Mouse (Mus musculus): ENCODE measurements around the gene Myh9.

Myh9 gene

DNA sequence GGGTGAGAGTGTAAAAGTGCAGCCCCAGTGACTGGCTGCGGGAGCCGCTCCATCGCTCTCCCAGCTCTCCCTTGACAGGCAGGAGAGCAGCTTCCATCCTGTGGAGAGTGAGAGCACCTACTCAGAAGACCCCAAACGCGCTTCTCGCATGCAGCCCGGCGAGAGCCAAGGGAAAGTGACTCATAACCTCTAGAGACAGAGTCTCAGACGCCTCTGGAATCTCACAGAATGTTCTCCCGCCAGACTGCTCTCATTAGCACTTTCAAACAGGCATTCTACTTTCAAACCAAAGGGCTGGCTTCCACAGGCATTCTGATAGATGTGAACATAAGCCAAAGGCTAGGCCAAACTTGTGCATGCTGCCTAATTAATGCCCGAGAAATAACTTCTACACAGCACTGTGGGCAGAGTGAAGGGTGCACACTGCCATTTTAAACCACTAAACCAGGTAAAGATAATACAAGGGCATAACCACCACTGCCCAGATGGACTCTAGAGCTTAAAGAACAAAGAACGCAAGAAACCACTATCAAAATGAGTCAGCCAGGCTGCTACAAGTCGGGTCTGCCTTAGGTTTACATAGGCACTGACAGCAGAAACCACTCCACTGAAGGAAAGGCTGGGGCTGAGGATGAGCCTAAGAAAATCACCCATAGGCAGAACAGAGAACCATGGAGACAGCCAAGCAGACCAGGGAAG is 35.3 kb downstream of the Myh9 start:
- no peak for DNase-seq (ENCODE audit: low spot score)

DNA sequence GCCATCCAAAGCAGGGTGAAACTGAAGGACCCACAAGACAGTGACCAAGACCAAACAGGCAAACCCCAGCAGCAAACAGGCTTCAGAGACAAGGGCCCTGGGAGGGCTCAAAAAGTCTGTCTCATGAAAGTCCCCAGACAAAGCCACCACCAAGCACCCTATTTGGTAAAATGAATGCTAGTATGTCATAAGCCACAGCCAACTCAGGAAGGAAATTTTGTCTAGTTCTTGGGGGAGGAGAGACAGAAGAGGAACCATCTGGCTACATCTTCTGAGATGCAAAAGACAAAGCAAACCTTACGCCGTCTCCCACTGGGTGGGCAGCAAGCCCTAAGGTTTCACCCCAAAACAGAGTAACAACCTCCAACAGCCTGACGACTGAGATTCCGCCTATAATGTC is 36.3 kb downstream of the Myh9 start:
- no peak for DNase-seq (ENCODE audit: low spot score)

DNA sequence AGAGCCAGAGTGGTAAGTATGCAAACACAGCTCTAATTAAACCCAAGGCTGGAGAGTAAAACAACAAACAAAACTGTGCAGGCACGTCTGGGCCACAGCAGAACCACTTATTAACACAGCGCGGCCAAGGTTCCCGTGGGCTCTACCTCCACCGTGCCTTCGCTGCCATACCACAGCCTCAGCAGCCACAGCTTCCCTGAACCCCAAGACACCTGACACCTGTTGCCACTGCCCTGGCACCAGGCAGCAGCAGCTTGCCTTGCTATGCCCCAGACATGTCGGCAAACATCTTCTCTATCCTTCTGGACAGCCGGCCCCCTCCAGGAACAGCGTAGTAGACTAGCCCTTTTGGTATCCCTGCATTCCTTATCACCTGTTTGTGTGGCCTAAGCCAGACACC is 37.0 kb downstream of the Myh9 start:
- DNase-seq (ENCODE audit: low spot score), result no peak

DNA sequence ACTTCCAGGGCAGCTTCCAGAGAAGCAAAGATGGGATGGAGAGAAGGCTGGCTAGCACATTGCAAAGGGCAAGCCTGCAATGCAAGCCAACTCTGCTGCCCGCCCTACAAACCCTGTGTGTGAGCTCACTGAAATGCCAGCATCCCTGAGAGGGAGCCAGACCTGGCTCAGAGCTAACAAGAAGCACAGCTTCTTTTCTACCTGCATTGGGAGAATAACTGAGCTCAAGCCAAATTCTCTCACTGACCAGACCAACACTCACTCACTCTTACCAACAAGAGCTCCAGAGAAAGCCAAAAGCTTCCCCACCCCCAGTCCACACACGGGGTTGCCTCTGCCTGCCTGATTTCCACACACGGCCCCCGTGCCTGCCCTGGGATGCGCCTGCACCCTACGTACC is 37.5 kb downstream of the Myh9 start:
- DNase-seq (ENCODE audit: low spot score), result no peak

DNA sequence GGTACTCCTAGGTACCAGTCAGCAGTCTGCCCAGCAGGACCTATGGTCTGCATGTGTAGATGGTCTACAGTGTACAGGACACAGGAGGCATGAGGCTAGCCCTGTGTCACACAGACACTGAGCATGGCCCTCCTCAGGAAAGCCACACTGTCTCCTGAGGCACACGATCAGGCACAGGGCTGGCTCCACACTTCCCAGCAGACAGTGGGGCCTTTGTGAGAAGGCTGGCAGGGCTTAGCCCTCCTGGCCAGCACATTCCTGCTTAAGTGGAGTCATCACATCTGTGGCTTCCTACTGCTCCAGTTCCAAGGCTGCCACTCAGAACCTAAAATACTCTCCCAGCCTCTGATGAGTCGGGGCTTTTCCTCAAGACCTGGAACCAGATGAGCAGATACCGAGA is 38.2 kb downstream of the Myh9 start:
- DNase-seq (ENCODE audit: low spot score), result no peak

DNA sequence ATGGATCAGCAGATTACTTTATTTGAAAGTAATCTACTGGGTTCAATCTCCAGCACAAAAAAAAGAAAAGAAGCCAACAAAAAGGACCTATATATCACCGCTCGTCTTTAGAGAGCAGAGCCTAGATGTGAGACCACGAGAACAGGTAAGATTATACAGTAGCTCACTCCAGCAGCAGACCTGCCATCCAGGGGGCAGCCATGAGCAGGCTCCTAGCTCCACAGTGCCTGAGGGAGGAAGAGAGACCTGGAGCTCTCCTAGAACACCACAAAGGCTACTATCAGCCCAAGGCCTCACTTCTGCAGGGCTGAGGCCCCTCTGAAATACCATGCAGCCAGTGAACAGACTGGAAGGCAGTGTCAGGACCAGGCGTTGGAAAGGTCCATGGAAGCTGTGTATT is 39.0 kb downstream of the Myh9 start:
- no peak for DNase-seq (ENCODE audit: low spot score)

DNA sequence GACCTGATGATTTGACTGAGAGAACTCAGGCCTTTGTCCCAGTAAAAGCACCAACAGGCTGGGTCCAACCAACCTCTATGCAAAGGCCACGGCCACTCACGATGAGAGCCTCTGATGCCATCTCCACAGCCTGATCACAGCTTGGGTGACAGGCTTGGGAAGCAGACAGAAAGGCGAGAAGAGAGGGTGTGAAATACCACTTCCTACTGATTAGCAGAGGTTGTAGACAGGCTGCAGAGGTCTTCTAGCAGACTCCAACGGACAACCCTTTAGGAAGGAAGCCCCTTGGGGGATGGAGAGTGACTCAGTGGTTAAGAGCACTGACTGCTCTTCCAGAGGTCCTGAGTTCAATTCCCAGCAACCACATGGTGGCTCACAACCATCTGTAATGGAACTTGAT is 40.8 kb downstream of the Myh9 start:
- no peak for DNase-seq (ENCODE audit: low spot score)

DNA sequence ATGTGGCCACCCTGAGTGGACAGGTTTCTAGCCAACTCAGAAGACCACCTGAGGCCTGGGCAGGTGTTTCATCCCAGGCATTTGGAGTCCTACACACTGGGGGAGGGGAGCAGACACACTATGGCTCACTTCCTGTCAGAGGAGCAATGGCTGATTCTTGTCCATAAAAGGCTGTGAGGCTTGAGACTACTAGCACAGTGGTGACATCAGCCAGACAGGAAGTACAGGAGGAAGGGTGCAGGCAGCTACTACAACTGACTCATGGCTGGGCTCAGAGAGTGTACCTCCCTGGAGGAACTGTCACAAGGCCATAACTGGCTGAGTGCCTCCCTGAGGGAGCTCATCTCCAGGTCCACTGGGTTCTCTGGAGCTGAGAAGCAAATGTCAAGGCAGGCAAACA is 41.5 kb downstream of the Myh9 start:
- peak; percentile 73 for DNase-seq (ENCODE audit: low spot score)

DNA sequence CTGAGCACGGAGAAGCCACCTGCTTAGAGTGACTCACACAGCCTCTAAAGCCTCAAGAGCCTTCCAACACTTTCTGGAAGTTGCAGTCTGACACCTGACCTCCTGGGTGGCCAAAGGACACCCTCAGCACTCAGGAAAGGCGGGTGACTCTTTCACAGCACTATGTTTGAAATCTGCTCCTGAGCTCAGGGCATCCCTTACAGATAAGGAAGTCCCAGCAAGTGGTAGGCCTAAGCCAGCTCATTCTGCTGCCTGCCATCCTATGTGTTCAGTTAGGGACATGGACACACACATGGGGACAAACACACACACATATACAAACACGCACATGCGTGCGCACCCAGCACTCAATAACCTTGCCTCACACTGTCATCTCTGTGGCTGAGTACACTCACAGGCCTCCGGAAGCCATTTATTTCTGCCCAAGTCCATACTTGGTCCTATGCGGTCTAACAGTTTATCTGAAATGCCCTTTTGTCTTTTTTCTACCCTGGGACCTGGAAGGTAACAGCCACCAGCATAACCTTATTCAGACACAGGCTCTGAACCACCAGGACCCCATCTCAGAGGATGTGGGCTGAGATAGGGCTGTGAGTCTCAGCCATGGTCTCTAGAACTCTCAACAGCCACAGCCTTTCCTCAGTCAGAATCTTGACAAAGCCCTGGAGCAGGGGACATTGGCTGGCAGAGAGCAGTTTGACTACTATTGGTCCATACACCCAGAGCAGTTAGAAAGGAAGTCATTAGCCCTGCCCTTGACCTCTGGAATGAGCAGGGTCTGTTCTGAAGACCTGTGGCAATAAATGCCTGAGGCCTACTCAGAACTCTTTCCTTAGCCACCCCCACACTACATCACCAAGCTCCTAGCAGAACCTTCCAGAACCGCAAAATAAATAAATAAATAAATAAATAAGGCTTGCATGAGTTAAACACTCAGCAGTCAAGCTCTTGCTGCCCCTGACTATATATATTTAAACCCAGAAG is 42.2 kb downstream of the Myh9 start:
- DNase-seq (ENCODE audit: low spot score), result no peak

DNA sequence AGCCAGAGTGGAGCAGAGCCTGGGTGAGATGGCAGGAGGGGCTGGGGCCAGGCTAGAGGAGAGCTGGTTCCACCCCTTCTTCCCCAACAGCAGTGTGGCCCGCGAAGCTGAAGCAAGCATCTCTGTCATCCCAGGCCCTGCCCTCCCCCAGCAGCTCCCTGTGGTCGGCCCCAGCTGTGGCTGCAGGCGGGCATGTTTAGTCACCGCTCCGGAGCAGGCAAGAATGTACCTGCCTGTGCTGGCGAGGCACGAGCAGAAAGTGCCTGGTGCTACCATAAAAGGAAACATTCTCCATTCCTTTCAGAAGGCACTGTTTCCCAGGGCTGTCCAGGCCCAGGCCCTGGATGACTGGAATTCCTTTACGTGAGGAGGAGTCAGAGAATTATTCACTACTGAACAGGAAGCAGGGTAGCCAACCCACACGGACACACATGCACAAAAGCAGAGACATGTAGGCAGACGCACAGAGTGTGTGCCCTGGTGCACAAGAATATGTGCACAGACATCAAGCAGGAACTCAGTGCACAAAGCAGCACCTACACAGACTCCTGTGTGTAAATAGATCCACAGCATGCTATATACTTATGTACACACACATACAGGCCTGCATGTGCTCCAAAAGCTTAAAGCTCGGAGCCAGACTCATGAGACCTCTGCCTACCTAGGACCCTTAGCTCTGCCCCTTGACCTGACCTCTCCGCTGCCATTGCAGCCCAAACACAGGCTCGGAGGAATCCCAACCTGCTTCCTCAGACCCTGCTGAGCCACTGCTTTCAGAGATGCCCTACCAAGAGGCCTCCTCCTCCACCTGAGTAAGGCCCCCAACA is 43.1 kb downstream of the Myh9 start:
- peak; percentile 34 for DNase-seq (ENCODE audit: low spot score)

DNA sequence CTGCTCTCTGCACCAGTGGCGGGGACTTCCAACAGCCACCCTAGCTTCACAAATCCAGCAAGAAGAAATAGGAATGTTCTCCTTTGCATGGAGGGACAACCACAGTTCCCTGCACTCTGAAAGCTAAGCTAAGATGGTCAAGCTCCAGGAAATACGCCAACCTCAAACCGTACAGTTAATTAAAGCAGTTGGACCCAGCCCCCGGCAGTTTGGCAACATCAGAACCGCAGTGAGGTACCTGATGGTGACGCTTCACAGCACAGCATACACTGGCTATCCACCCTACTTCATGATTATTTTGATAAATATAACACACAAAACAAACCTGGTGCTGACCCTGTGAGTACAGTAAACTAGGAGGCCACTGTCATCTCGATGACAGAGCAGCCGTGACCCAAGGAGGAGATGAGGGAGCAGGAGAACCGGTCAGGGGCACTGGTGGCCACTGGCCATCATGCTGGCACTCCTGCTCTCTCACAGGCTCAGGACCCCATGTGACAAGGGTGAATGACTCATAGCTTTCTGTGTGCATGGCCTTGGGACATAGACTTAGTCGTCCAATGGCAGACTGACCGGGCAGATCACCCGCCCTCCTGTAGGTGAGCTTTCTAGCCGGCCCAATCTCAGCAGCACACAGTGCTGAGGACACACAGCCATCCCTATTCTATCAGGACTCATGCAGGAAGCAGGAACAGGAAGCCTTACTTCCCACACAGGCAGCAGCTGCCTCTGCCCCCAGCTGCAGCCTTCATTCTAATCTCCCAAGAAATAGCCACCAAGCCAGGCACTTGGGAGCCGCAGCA is 44.2 kb downstream of the Myh9 start:
- no peak for DNase-seq (ENCODE audit: low spot score)

DNA sequence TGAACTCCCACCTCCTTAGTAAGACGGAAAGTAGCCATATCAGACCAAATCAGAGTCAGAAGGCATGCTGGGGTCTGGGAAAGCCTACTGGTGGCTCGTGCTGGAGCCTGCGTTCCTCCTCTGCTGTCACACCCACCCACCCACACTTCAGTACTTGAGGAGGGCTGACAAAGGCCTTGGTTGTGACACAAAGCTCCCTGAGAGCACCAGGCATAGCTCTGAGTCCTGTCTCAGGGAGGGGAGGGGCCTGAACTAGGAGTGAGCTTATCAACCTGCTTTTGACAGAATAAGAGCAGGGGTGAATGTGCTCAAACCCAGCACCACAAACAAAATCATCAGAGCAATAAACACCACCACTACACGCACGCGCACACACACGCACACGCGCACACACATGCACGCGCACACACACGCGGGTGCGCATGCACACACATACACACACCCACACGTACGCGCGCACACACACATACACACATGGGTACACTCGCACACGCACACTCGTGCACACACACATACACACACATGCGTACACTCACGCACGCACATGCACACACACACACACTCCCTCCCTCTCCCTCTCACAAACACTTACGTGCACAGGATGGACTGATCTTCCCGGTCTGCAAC is 45.5 kb downstream of the Myh9 start:
- no peak for DNase-seq (ENCODE audit: low spot score)

DNA sequence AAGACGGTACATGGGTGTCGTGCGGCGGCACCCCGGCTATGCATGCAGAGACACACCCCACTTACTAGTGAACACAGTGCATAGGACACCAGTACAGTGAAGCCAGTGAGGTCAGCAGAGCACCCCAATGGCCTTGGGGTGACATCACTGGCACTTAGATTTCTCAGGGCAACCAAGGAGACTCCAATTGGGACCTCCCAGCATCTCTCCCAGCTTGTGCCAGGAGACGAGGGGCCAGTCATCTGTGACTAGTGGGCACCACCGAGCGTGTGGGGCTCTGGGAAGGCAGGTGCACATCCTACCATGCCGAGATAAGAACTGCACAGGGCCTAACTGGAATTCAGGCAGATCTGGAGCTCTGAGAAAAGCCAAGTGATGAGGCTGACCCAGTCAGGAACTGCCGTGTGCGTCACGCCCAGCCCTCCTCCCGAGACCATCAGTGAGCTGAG is 47.0 kb downstream of the Myh9 start:
- DNase-seq (ENCODE audit: low spot score), result no peak

DNA sequence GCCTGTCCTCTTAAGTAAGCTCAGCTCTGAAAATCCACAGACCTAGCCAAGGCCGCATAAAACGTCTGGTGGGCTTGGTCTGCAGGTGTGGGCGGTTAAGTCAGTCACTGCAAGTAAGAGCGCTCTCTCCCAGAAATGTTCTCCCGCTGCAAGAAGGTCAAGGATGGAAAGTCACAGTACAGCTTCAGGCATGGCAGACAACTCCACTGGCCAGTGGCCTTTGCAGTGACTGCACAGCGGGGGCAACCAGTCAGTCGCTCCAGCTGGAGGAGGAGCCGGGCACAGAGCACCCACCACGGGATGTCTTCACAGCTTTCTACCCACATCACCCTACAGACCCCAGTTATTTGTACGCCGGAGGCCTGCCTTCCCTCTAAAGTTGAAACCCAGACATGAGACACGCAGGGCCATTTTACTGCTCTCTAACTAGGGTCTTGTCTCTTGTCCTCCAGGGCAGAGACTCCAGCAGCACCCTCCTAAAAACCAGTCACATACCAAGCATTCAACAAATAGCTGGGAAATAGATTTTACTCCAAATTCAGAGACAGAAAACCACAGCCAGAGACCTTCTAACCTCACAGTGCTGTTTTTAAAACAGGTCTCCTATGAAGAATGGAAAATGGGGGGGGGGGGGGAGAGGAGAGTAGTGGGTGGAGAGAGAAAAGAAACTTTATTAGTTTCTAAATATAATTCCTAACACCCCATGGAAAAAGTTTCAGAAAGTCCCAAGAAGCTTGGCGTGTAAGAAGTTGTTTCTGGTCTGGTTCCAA is 47.7 kb downstream of the Myh9 start:
- DNase-seq (ENCODE audit: low spot score), result no peak

DNA sequence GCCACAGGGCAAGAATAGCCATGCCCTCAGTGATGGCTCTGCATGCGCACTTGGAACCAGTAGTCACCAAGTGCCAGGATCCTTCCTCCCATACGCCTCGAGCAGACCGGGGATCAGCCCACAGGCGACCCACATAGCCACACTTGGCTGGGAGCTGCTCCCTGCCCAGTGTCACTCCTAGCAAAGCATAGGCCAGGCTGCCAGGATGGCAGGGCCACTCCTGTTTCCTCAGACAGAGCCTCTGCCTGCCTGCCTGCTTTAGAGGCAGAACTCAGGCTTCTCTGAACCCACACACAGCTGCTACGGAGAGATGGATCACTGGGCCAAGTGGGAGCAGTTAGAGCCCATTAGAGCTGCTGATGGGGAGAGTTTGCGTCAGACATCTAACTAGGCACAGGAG is 48.4 kb downstream of the Myh9 start:
- DNase-seq (ENCODE audit: low spot score), result no peak

DNA sequence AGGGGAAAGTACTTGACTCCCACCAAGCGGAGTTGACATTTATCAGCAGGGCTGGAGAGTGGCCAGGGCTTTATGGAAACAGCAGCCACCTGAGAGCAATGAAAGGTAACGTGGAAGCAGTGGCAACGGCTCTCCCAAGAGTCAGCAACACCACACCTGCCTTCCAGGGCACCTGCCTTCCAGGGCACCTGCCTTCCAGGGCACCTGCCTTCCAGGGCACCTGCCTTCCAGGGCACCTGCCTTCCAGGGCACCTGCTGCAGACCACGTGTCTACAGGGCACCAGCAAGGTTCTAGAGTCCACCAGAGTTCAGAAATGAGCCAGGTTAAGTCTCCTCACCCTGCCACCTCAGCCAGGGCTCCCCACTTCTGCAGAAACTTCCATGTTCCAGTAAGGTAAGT is 48.9 kb downstream of the Myh9 start:
- no peak for DNase-seq (ENCODE audit: low spot score)

DNA sequence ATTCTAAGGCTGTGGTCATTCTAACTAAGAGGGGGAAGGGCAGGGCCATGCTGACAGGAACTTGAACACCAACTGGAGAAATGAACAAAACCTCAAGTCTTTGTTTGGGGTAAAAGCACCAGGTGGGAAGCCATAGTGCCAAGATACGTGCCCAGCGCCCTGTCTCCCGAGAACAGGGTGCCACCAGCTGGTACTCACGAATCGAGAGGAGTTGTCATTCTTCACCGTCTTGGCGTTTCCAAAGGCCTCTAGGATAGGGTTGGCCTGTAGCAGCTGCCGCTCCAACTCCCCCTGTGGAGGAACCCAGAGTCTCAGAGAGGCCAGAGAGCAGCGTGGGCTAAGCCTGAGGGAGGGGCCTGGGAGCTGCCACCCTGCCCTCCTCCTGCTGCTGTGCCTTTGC is 49.9 kb downstream of the Myh9 start:
- DNase-seq (ENCODE audit: low spot score), result no peak

DNA sequence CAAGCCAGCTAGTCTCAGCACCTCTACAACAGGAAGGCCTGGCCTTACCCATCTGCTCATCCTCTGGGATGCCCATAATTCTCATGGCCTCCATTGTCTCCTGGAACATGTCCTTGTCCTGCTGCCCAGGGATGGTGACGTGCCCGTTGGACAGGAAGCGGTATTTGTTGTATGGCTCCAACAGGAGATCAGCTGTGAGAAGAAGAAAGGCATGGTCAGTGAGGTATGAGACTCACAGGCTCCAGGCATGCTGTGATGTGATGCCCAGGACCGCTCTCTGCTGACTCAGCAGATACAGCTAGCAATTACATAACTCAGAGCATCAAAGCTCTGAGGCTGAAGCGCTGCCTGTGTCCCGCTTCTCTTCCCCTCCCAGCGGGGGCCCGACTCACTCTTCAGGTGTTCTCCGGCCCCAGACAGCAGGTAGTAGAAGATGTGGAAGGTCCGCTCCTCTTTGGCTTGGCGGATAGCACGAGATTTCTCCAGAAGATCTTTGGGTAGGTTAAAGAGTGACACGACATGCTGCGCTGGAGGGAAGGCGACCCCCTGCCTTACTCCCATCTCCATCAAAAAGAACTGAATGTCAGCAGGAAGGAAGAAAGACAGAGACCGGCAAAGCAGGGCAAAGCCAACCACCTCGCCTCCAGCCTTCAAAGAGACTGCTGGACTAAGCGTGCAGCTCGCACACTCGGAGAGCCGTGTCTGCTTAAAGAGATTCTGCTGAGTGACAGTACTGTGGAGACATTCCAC is 51.1 kb downstream of the Myh9 start:
- no peak for DNase-seq (ENCODE audit: low spot score)

DNA sequence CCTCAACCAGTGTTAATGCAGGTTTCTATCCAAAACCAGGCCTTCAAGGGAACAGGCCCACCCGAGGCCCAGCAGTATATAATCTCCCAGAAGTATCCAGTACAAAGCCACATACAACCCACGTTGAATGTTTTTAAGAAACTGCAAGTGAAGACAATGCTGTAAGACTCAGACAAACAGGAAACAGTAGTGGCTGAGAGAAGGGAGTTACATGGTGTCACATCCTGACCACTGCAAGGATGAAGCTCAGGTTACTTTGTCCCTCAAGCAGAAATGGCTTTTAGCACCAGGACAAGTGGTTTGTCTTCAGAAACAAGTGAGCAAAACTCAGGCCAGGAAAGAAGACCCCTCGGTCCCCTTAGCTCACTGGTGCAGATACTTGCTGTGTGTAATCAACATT is 52.8 kb downstream of the Myh9 start:
- DNase-seq (ENCODE audit: low spot score), result no peak

DNA sequence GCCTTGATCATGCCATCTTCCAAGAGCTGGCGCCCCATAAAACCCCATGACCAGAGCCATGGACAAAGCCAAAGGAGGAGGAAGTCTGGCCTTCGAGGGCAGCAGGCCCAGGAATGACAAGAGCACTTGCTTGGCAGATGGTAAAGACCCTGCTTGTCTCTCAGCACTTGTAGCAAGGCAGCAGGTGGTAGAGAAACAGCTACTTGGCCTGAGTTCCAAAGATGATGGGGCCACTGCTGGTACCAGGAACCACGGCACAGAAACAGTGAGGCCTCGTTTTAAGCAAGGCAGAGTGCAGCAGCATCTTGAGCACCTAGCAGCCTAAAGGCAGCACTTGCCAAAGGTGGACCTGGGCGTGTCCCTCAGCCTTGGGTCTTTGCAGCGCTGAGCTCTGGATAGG is 53.6 kb downstream of the Myh9 start:
- DNase-seq (ENCODE audit: low spot score), result no peak
